21 mouse cellular contexts compared by ENCODE assay signal in genomic region chr15:77077906-77078305, GRCm38 (mm10). TPM values are rescaled to one million over a fixed set of nuclear protein-coding genes. Genes with fewer than 3 reads are reported as not detected.
"Had no signal": no experiment of that assay in that cellular context is flagged by ENCODE, and none has a peak within 500 bp of the region (broad histone marks: within the 10 kb centered on the region; RNA-seq: fewer than 3 reads in every experiment).

No protein-coding gene starts in this region.

- H3K4me1 ChIP-seq: kidney, embryonic 15.5 days; midbrain, embryonic 10.5 days had no signal

- DNase-seq: kidney, adult 2 months; kidney, postnatal 14 days; layer of hippocampus, adult 9-11 months; layer of hippocampus, postnatal 36 days; left cerebral cortex, postnatal 4 days; lung, adult 2 months; lung, postnatal 4 days; midbrain, embryonic 14.5 days; right cerebral cortex, postnatal 14 days; thymus, adult 2 months; thymus, postnatal 25 days had no signal

- H3K9me3 ChIP-seq: kidney, embryonic 15.5 days; limb, embryonic 13.5 days; midbrain, embryonic 10.5 days; neural tube, embryonic 12.5 days; stomach, embryonic 15.5 days had no signal

- ATAC-seq: inflammation-experienced regulatory T-cells, adult 6 months; lung, postnatal 0 days had no signal

- H3K9ac ChIP-seq: kidney, embryonic 15.5 days; limb, embryonic 13.5 days; neural tube, embryonic 12.5 days; stomach, embryonic 15.5 days had no signal

- H3K27me3 ChIP-seq: kidney, embryonic 15.5 days; limb, embryonic 13.5 days; neural tube, embryonic 12.5 days; stomach, embryonic 15.5 days had no signal

- H3K4me2 ChIP-seq: kidney, embryonic 15.5 days; limb, embryonic 13.5 days; neural tube, embryonic 12.5 days; stomach, embryonic 15.5 days had no signal

- H3K27ac ChIP-seq: kidney, embryonic 15.5 days; limb, embryonic 13.5 days; midbrain, embryonic 10.5 days; neural tube, embryonic 12.5 days; stomach, embryonic 15.5 days had no signal

- H3K4me3 ChIP-seq: kidney, embryonic 15.5 days; limb, embryonic 13.5 days; midbrain, embryonic 10.5 days; neural tube, embryonic 12.5 days; stomach, embryonic 15.5 days had no signal

RNA-seq across cellular contexts. Expression of gene Mb, which starts 27.4 kb away (rescaled TPM):
- total RNA-seq: left cerebral cortex, postnatal 10 days; left cerebral cortex, postnatal 4 days; megakaryocyte, adult 5-6 weeks; neutrophil, adult 5-6 weeks had no signal
- polyA plus RNA-seq: inflammation-experienced regulatory T-cells, adult 6 months had no signal

RNA-seq across cellular contexts. Expression of gene Apol6, which starts 33.4 kb away (rescaled TPM):
- total RNA-seq: layer of hippocampus, postnatal 36 days; left cerebral cortex, postnatal 4 days; megakaryocyte, adult 5-6 weeks; neutrophil, adult 5-6 weeks had no signal
- polyA plus RNA-seq: limb, embryonic 13.5 days; lung, postnatal 0 days; midbrain, embryonic 10.5 days; midbrain, embryonic 14.5 days; neural tube, embryonic 12.5 days; stomach, embryonic 15.5 days had no signal
